Mouse (Mus musculus): Measurements from ENCODE around the gene Dnaic2. TPM values are rescaled to one million over a fixed set of nuclear protein-coding genes. Genes with fewer than 3 reads are reported as not detected.

The Dnaic2 gene
- polyA plus RNA-seq, 1 experiment: 0.27 TPM

- Histone ChIP-seq H3K36me3 (ENCODE audit: control insufficient read depth, insufficient read depth) (peaks cover 61% of the 10 kb centered on the region), H3K4me3 (ENCODE audit: insufficient read depth, poor library complexity, severe bottlenecking) (no peak overlapping the region), H3K27me3 (ENCODE audit: control insufficient read depth, insufficient read depth, insufficient read length) (no peaks in the 10 kb centered on the region), H3K79me2 (ENCODE audit: control insufficient read depth, insufficient read depth) (no peaks in the 10 kb centered on the region), H3K79me3 (ENCODE audit: low read depth) (no peaks in the 10 kb centered on the region), H3ac (ENCODE audit: control insufficient read depth, insufficient read length, low read depth) (no peak overlapping the region)
- peak; percentile 16 for TF ChIP-seq MYOD1 (IDR thresholded peaks at IDR 0.05; ENCODE audit: control insufficient read depth, insufficient read length, low read depth)
- no peak for TF ChIP-seq MAX (IDR thresholded peaks at IDR 0.05)
Observed at GRCm38 (mm10) chr11:114702996-114703361, 24.2 kb upstream of the Dnaic2 start.

GRCm38 (mm10) chr11:114704071-114704913 lies 22.9 kb upstream of the Dnaic2 start:
- no peaks in the 10 kb centered on the region for H3K79me3 ChIP-seq (ENCODE audit: low read depth)
- H3K27me3 ChIP-seq (ENCODE audit: control insufficient read depth, insufficient read depth, insufficient read length): no peaks in the 10 kb centered on the region
- H3K4me3 ChIP-seq (ENCODE audit: insufficient read depth, poor library complexity, severe bottlenecking): no peak overlapping the region
- no peaks in the 10 kb centered on the region for H3K79me2 ChIP-seq (ENCODE audit: control insufficient read depth, insufficient read depth)
- no peak for TF ChIP-seq CEBPB (IDR thresholded peaks at IDR 0.05; ENCODE audit: low read depth)
- no peak for TF ChIP-seq USF1 (IDR thresholded peaks at IDR 0.05; ENCODE audit: low read depth)
- TF ChIP-seq MYOD1 (IDR thresholded peaks at IDR 0.05; ENCODE audit: control insufficient read depth, insufficient read length, low read depth): peak; percentile 86
- TF ChIP-seq FOSL1 (IDR thresholded peaks at IDR 0.05; ENCODE audit: insufficient read depth, low read length, poor library complexity, severe bottlenecking): no peak
- no peak overlapping the region for H3ac ChIP-seq (ENCODE audit: control insufficient read depth, insufficient read length, low read depth)
- H3K36me3 ChIP-seq (ENCODE audit: control insufficient read depth, insufficient read depth): peaks cover 60% of the 10 kb centered on the region

- Histone ChIP-seq H3ac (ENCODE audit: control insufficient read depth, insufficient read length, low read depth) (no peak overlapping the region), H3K79me3 (ENCODE audit: low read depth) (no peaks in the 10 kb centered on the region)
- no peak for TF ChIP-seq CEBPB (IDR thresholded peaks at IDR 0.05; ENCODE audit: low read depth)
- no peak for TF ChIP-seq USF1 (IDR thresholded peaks at IDR 0.05; ENCODE audit: low read depth)
- no peak for TF ChIP-seq CTCF (IDR thresholded peaks at IDR 0.05; ENCODE audit: control insufficient read depth, insufficient read depth, insufficient read length)
- no peak for TF ChIP-seq MYOG (IDR thresholded peaks at IDR 0.05; ENCODE audit: control insufficient read depth, extremely low read depth, insufficient read length)
- TF ChIP-seq MYOD1 (IDR thresholded peaks at IDR 0.05; ENCODE audit: control insufficient read depth, insufficient read length, low read depth): no peak
- no peak for TF ChIP-seq MAX (IDR thresholded peaks at IDR 0.05)
- no peak for TF ChIP-seq FOSL1 (IDR thresholded peaks at IDR 0.05; ENCODE audit: insufficient read depth, low read length, poor library complexity, severe bottlenecking)
Observed at GRCm38 (mm10) chr11:114706358-114706757, 20.9 kb upstream of the Dnaic2 start.

GRCm38 (mm10) chr11:114711393-114711792 lies 15.8 kb upstream of the Dnaic2 start:
- Histone ChIP-seq H3ac (ENCODE audit: control insufficient read depth, insufficient read length, low read depth) (no peak overlapping the region), H3K4me3 (ENCODE audit: insufficient read depth, poor library complexity, severe bottlenecking) (no peak overlapping the region), H3K36me3 (ENCODE audit: control insufficient read depth, insufficient read depth) (peaks cover 66% of the 10 kb centered on the region), H3K27me3 (ENCODE audit: control insufficient read depth, insufficient read depth, insufficient read length) (no peaks in the 10 kb centered on the region), H3K79me3 (ENCODE audit: low read depth) (no peaks in the 10 kb centered on the region), H3K79me2 (ENCODE audit: control insufficient read depth, insufficient read depth) (no peaks in the 10 kb centered on the region)
- TF ChIP-seq CTCF (IDR thresholded peaks at IDR 0.05; ENCODE audit: control insufficient read depth, insufficient read depth, insufficient read length): no peak
- no peak for TF ChIP-seq MYOG (IDR thresholded peaks at IDR 0.05; ENCODE audit: control insufficient read depth, extremely low read depth, insufficient read length)
- TF ChIP-seq USF1 (IDR thresholded peaks at IDR 0.05; ENCODE audit: low read depth): no peak
- no peak for TF ChIP-seq MAX (IDR thresholded peaks at IDR 0.05)
- TF ChIP-seq MYOD1 (IDR thresholded peaks at IDR 0.05; ENCODE audit: control insufficient read depth, insufficient read length, low read depth): no peak
- no peak for TF ChIP-seq CEBPB (IDR thresholded peaks at IDR 0.05; ENCODE audit: low read depth)
- no peak for TF ChIP-seq FOSL1 (IDR thresholded peaks at IDR 0.05; ENCODE audit: insufficient read depth, low read length, poor library complexity, severe bottlenecking)

More at GRCm38 (mm10) chr11:114706358-114706757, 20.9 kb upstream of the Dnaic2 start:
- H3K79me2 ChIP-seq (ENCODE audit: control insufficient read depth, insufficient read depth): no peaks in the 10 kb centered on the region
- H3K27me3 ChIP-seq (ENCODE audit: control insufficient read depth, insufficient read depth, insufficient read length): no peaks in the 10 kb centered on the region
- H3K4me3 ChIP-seq (ENCODE audit: insufficient read depth, poor library complexity, severe bottlenecking): no peak overlapping the region
- peaks cover 59% of the 10 kb centered on the region for H3K36me3 ChIP-seq (ENCODE audit: control insufficient read depth, insufficient read depth)

- no peak for TF ChIP-seq FOSL1 (IDR thresholded peaks at IDR 0.05; ENCODE audit: insufficient read depth, low read length, poor library complexity, severe bottlenecking)
- TF ChIP-seq MYOG (IDR thresholded peaks at IDR 0.05; ENCODE audit: control insufficient read depth, extremely low read depth, insufficient read length): no peak
- TF ChIP-seq MYOD1 (IDR thresholded peaks at IDR 0.05; ENCODE audit: control insufficient read depth, insufficient read length, low read depth): no peak
- TF ChIP-seq USF1 (IDR thresholded peaks at IDR 0.05; ENCODE audit: low read depth): no peak
- no peak for TF ChIP-seq CTCF (IDR thresholded peaks at IDR 0.05; ENCODE audit: control insufficient read depth, insufficient read depth, insufficient read length)
- TF ChIP-seq MAX (IDR thresholded peaks at IDR 0.05): no peak
- TF ChIP-seq CEBPB (IDR thresholded peaks at IDR 0.05; ENCODE audit: low read depth): no peak
- Histone ChIP-seq H3K4me3 (ENCODE audit: insufficient read depth, poor library complexity, severe bottlenecking) (no peak overlapping the region), H3K36me3 (ENCODE audit: control insufficient read depth, insufficient read depth) (peaks cover 71% of the 10 kb centered on the region), H3K27me3 (ENCODE audit: control insufficient read depth, insufficient read depth, insufficient read length) (no peaks in the 10 kb centered on the region), H3ac (ENCODE audit: control insufficient read depth, insufficient read length, low read depth) (no peak overlapping the region), H3K79me3 (ENCODE audit: low read depth) (no peaks in the 10 kb centered on the region), H3K79me2 (ENCODE audit: control insufficient read depth, insufficient read depth) (no peaks in the 10 kb centered on the region)
Observed at GRCm38 (mm10) chr11:114711861-114712260, 15.3 kb upstream of the Dnaic2 start.

- Histone ChIP-seq H3ac (ENCODE audit: control insufficient read depth, insufficient read length, low read depth) (no peak overlapping the region), H3K36me3 (ENCODE audit: control insufficient read depth, insufficient read depth) (peaks cover 54% of the 10 kb centered on the region), H3K27me3 (ENCODE audit: control insufficient read depth, insufficient read depth, insufficient read length) (no peaks in the 10 kb centered on the region), H3K79me3 (ENCODE audit: low read depth) (no peaks in the 10 kb centered on the region), H3K79me2 (ENCODE audit: control insufficient read depth, insufficient read depth) (no peaks in the 10 kb centered on the region), H3K4me3 (ENCODE audit: insufficient read depth, poor library complexity, severe bottlenecking) (no peak overlapping the region)
- TF ChIP-seq FOSL1 (IDR thresholded peaks at IDR 0.05; ENCODE audit: insufficient read depth, low read length, poor library complexity, severe bottlenecking) (no peak), USF1 (IDR thresholded peaks at IDR 0.05; ENCODE audit: low read depth) (no peak), CEBPB (IDR thresholded peaks at IDR 0.05; ENCODE audit: low read depth) (no peak), MAX (IDR thresholded peaks at IDR 0.05) (no peak), CTCF (IDR thresholded peaks at IDR 0.05; ENCODE audit: control insufficient read depth, insufficient read depth, insufficient read length) (no peak), MYOG (IDR thresholded peaks at IDR 0.05; ENCODE audit: control insufficient read depth, extremely low read depth, insufficient read length) (no peak)
Observed at GRCm38 (mm10) chr11:114714526-114714925, 12.7 kb upstream of the Dnaic2 start.

Data from C2C12 (cell line).